Mouse (Mus musculus) C2C12 (cell line): Measurements from ENCODE around the gene Kcnj4.

Experiments used
- MYOD1 ChIP-seq: IDR thresholded peaks from one replicate; pipeline ENCODE4 v1.6.1; 2011; ENCODE audit warnings: low read depth; ENCODE audit not compliant: control insufficient read depth, insufficient read length
- USF1 ChIP-seq: IDR thresholded peaks from one replicate; pipeline ENCODE4 v1.6.1; 2011; ENCODE audit warnings: low read depth, mild to moderate bottlenecking, control low read depth, moderate library complexity

DNA sequence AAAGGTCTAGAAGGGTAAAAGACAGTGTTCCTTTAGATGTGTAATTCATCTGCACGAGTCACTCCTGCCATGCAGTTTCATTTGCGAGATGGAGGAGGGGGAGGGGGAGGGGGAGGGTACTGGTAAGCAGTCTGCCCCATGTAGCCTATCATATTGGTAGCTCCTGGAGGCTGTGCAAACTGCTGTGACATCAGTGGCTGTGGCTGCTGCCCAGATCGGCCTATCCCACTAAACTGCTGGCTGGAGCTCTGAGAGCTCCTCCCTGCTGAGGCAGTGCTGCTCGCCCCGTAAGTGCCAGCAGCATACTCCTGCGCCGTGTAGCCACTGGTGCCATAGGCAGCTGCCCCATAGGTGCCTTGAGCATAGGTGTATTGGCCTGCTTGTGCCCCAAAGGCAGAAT, 24.9 kb upstream of the Kcnj4 start:
- no peak for TF ChIP-seq USF1
- TF ChIP-seq MYOD1, result no peak
